Mouse (Mus musculus) 3T3-L1 (cell line): ENCODE measurements around the gene Cyth1.

ENCODE experiments used
- DNase-seq: peaks from one replicate; pipeline ENCODE4 v3.0.0-alpha.2; 2015; ENCODE audit warnings: low read depth, low spot score

The Cyth1 gene

DNA sequence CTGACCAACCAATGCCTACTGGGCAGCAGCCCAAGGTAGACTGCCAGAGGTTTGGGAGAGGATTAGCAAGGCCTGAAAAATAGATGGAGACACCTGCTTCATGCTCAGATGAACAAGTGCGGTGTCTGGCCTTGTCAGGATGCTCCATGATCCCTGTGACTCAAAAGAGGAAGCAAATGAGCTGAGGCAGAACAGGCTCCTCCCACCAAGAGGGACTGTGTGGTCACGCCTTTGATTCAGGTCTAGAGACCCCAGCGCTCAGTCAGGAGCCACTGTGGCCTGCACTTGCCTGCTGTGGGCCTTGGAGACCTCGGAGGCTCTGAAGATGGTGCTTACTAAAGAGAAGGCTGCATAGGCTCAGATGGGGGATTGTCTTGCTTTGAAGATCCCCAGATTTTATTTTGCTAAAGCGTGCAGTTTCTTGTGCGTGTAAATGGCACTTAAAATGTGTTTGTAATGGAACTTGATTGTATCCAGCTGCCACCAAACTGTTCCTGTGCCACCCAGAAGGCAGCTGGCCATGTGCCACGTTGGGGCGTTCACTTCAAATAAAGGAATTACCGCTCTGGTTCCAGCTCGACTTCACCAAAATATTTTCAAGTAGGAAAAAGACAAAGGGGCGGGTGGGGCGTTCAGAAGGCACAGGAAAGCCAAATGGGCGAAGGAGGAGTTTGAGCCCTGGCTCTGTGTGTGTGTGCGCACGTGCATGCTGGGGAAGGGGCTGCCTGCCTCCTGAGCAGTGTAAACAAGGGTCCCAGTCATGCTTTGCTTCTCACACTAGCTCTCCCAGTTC, 6.0 kb upstream of the Cyth1 start:
- no peak for DNase-seq

- no peak for DNase-seq
Measured at GRCm38 (mm10) chr11:118253447-118254158, 5.2 kb upstream of the Cyth1 start.

DNA sequence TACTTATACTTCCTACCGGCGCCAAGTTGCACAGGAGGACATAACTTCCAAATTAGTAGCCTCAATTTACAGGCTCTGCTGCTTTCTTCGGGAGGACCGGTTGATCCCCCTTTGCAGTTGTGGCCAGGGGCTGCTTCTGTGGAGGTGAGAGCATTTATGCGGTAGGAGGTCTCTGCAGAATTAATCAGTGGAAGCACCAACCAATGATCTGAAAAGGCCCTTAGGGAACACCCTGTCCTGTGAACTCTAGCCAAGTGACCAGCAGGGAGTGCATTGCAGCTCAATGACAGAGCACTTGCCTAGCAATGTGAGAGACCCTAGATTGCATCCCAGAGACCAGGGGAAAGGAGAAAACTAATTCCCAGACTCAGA, 606 bp upstream of the Cyth1 start:
- DNase-seq = peak; percentile 57

GRCm38 (mm10) chr11:118247359-118248095, 865 bp downstream of the Cyth1 start:
- DNase-seq = peak; percentile 69

GRCm38 (mm10) chr11:118246724-118247123, 1.7 kb downstream of the Cyth1 start:
- no peak for DNase-seq

DNA sequence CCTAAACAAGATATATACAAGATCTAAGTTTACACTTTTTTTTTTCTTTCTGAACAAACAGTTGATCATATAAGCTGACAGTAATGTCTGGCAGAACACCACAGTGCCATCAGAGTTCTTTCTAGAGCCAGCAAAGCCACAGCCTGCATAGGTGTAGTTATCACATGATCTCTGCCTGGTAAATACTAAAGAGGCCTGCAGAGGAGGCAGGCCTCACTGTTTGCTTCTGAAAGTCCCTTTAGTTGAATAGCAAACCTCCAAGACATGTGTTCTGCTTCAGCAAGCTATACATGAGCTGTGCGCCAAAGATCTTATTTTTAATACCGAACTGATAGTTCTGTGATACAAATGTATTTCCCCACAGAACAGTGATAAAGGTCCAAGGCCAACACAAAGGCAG, 3.3 kb downstream of the Cyth1 start:
- no peak for DNase-seq

GRCm38 (mm10) chr11:118243627-118244261, 4.6 kb downstream of the Cyth1 start:
- DNase-seq = no peak

DNA sequence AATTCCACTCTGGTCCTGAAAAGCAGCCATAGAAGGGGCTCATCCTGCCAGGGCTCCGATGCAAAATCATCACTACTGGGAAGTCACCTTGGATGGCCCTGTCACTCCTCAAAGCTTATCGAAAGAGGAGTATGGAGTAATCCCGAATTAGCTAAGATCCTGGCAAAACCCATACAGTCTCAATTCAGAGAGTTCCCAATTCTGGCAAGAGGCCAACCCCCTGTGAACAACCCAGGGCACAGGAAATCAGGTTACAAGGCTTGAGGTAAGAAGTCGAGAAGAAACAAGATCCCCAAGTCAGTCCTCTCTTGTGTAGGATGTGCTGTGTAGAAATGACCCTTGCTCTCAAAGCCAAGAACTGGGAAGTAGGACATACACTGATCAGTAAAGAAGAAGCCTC, 5.9 kb downstream of the Cyth1 start:
- no peak for DNase-seq

DNA sequence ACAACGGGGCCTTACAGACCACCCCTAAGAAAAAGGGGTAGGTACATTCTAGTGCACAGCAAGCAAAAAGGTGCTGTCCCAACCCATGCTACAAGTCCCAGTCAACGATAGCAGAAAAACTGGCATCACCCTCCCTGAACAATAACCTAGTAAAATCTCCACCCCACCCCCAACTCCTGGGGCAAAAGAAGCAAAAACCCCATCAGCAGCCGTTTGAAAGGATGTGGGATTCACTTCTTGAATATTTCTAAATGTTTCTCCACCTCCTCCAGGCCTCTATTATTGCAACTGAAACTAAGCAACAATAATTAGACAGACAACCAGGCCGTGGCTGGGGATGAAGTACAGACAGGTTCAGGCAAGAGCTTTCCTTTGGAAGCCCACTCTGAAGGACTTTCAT, 8.0 kb downstream of the Cyth1 start:
- no peak for DNase-seq

DNA sequence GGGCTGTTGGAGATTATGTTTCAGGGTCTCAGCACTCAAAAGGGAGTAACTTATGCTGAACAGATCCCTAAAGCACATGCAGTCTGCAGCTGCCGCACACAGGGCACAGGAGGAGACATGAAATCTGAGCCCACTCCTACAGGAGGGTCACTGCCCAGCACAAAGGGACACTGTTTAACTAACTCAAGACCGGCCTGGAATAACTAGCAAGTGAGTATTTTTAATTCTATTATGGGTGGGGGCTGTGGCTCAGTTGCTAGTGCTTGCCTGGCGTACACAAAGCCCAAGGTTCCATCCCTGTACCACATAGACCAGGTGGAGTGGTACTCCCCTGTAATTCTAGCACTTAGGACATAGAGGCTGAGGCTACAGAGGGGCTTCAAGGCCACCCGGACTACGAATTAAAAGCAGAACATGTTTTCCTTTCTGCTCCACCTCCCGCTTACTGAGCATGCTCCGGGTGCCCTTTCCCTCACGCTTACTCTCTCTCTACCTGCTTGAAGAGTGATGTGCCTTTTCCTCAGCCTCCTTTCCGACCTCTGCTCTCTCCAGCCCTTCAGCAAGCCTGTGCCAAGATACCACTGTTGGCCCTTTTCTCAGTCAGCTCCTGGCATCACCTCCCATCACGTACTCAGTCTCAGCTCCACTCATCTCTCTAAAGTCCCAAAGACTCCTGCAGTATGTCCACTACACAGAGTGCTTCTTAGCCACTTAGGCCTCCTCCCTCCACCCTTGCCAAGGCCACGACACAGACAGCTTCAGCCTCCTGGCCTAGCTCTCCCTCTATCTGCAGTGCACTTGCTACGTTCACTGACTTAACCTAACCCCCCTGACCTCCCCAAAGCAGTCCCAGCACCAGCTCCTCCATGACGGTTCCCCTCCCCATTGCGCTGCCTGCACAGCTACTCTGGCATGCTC, 8.9 kb downstream of the Cyth1 start:
- no peak for DNase-seq

DNA sequence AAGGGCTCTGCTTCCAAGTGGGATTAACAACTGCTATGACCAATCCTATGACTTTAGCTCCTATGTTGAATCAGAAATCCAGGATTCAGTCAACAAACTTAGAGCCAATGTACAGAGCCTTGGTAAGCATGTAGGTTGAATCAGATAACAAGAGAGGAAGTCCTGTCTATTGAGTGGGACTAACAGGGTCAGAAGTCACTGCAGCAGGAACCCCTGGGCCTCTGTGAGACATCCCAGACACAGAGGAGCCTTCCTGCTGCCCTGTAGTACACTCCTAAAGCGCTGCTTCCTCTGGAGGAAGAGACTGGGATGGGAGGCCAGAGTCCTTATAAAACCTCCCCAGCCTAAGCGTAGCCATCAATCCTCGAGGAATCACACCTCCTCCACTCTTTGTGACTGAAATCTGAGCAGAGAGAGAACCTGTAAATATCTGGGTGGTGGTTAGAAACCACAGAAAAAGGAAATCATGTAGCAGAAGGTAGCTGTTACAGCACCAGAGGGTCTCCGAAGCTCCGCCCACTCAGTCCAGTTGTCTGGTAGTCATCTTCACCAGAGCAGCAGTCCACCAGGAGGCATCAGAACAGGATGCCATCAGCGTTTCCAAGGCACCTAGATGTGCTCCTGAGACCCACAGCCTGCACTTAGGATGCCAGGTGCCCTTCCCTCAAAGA, 11.7 kb downstream of the Cyth1 start:
- DNase-seq = no peak

DNA sequence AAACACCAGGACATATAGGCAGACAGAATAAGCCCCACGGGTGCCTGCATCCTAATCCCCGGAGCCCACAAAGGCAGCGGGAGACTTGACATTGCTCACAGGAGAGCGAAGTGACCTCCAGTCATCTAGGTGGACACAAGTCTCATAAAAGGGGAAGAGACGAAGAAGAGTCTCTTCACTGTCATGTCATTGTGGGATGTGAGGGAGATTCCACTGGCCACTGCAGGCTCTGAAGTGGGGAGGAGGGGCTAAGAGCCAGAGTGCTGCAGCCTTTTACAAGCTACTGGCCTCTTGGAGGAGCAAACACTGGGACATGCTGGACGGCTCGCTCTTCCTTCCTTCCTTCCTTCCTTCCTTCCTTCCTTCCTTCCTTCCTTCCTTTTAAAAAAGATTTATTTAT, 13.5 kb downstream of the Cyth1 start:
- DNase-seq = no peak

GRCm38 (mm10) chr11:118234500-118234899, 13.9 kb downstream of the Cyth1 start:
- DNase-seq = no peak

DNA sequence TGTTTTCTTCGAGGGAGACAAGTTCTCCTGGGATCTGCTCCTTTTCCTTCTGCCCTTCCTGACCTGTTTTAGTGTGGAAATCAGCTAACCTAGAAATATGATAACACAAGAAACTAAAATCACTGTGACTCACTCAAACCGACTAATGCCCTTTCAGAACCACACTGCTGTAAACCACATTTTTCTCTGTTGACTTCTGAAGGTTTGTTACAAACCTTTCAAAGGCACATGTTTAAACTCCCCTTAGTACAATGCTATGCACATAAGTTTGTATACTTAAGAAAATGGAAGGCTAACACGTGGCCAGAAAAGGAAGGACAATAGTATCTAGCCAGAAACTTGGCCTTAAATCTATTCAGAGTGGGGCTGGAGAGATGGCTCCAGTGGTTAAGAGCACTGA, 14.5 kb downstream of the Cyth1 start:
- peak; percentile 79 for DNase-seq

- DNase-seq = peak; percentile 66
Measured at GRCm38 (mm10) chr11:118232314-118232831, 16.0 kb downstream of the Cyth1 start.

DNA sequence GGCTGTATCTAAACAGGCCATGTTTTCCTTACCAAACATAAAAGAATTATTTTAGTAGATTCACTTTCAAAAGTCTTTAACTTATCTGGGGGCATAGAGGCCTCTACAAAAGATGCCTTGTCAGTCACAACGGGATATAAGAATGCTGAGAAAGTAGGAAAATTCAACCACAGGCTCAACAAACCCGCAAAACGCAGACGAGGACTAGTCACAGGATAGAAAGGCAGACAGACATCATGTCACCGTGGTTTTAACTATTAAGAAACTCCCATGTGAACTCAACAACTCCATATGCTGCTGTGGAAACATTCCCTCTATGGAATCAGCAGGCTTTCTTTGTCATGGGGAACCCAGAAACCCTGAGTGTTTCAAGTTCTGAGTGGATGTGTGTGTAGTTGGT, 18.5 kb downstream of the Cyth1 start:
- DNase-seq = no peak

- no peak for DNase-seq
Measured at GRCm38 (mm10) chr11:118227650-118228049, 20.7 kb downstream of the Cyth1 start.

GRCm38 (mm10) chr11:118226850-118227249, 21.5 kb downstream of the Cyth1 start:
- DNase-seq = no peak

DNA sequence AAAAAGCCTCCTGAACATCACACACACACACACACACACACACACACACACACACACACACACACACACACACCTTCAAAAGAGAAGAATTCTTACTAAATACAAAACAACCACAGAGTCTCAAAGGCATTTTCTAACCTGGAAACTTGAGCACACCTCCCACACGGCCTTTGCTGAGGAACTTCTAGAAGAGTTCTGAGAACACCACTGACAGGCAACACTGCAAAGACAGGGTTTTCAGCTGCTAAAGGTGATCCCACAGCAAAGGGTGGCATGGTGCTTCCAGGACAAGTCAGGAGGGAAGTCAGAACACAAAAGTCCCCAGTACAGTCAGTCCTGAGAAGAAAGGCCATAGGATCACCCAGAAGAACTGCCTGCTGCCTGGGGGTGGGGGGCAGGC, 22.5 kb downstream of the Cyth1 start:
- no peak for DNase-seq
